Mouse (Mus musculus): Measurements from ENCODE around the gene Fbxo41.

- no peak for TF ChIP-seq TAL1 (IDR thresholded peaks at IDR 0.05; ENCODE audit: low read length)
- no peak for TF ChIP-seq GATA1 (IDR thresholded peaks at IDR 0.05; ENCODE audit: low read length)
Measured at GRCm38 (mm10) chr6:85480685-85481084, 22.1 kb downstream of the Fbxo41 start.

All from erythroblast, embryonic 14.5 days (primary cell).